Mouse (Mus musculus) heart, adult 2 months (tissue): ENCODE data around the gene Mypn.

Experiments
- CTCF ChIP-seq: fragments of 200-600 bp; IDR thresholded peaks from 2 replicates; pipeline ENCODE4 v1.8.1; 2022; ENCODE audit warnings: antibody characterized with exemption, mild to moderate bottlenecking, moderate library complexity
- EP300 ChIP-seq: fragments of 200-500 bp; IDR thresholded peaks from 2 replicates; pipeline ENCODE4 v1.6.1; 2011; ENCODE audit warnings: low read depth, low read length, control low read depth; ENCODE audit not compliant: insufficient read depth

DNA sequence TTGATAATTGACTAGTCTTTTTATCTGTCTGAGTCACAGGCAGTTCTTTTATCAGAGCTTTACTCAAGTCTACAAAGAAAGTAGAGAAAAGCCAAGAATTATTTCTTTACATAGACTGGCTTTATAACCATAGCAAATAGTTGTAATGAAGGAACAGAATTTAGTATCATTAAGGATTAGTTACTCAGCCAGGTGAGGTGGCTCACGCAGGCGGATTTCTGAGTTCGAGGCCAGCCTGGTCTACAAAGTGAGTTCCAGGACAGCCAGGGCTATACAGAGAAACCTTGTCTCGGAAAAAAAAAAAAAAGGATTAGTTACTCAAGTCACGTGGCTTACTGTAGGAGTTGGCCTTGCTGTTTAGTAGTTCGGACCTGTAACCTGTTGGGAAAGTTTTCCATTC, 44.7 kb upstream of the Mypn start:
- TF ChIP-seq CTCF (no peak), EP300 (no peak)
